Comparison of ENCODE assay signal across 7 mouse cellular contexts in the genomic region with DNA sequence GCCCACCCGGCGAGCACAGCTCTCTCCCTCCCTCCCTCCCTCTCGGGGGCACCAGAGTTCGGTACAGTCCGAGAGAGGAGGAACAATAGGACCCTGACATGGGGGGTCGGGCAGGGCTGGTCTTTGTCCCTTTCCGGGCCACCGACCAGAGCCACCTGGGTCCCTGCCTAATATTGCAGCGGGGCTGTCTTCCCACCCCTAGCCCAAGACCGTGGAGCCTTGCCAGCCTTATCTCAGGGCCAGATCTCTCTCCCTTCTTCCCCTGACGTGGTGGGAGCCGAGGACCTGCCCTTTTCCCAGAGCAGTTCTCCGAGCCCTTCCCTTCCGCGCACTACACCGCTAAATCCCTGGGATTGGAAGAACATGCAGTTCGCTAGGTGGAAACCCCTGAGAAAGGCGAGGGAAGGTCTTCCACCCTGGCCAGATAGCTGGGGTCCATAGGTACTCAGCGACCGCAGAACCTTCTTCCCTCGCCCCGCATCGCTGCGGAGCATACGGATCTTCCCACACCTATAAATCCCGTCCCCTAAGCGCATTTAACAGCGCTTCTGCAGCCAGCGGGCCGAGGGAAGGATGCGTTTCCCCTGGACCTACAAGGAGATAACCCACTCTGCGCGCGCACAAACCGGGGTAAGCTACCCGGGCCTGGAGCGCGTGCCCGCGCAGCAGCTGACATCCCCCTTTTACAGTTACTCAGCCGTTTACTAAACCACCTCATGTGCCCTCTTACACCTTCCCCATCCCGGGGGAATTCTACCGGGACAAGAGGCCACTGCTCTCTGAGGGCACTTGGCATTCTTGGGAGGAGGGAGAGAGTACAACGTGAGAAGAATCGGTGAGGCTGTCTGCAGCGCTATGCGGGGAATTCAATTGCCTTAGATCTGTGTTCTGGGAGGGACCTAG. TPM values are rescaled to one million over a fixed set of nuclear protein-coding genes. Genes with fewer than 3 reads are reported as not detected.
A peak's percentile ranks its signal among the peaks of the same experiment; 100 is the strongest.
DNase-seq lines count a peak whose midpoint lies in the region; ATAC-seq and TF ChIP-seq lines count a peak whose summit lies in the region.

No protein-coding gene starts in this region.

- peak overlapping the region; percentile 89 for H3K27ac ChIP-seq in forebrain, embryonic 15.5 days (replicated peaks)
- H3K27ac ChIP-seq in intestine, embryonic 14.5 days (ENCODE audit: low read depth): peak overlapping the region; percentile 52
- peak overlapping the region; percentile 76 for H3K27ac ChIP-seq in limb, embryonic 11.5 days (replicated peaks; ENCODE audit: low read depth, low read length)
- peak overlapping the region; percentile 95 for H3K27ac ChIP-seq in midbrain, embryonic 12.5 days (replicated peaks)
- H3K27ac ChIP-seq in stomach, postnatal 0 days (replicated peaks): peak overlapping the region; percentile 77

- no peaks in the 10 kb centered on the region for H3K27me3 ChIP-seq in forebrain, embryonic 15.5 days
- H3K27me3 ChIP-seq in intestine, embryonic 14.5 days (replicated peaks; ENCODE audit: control insufficient read depth, insufficient read depth, low read length): no peaks in the 10 kb centered on the region; the same call in 1 of the 2 replicates
- peaks cover 12% of the 10 kb centered on the region for H3K27me3 ChIP-seq in limb, embryonic 11.5 days (ENCODE audit: control insufficient read depth, insufficient read depth, low read length)
- peaks cover 5% of the 10 kb centered on the region; the same call in 1 of the 2 replicates for H3K27me3 ChIP-seq in midbrain, embryonic 12.5 days
- no peaks in the 10 kb centered on the region for H3K27me3 ChIP-seq in stomach, postnatal 0 days (ENCODE audit: control insufficient read depth, insufficient read depth, low read length)

- peak; percentile 53 for DNase-seq in NIH3T3 (ENCODE audit: low read depth)
- DNase-seq in intestine, embryonic 14.5 days (ENCODE audit: low spot score): peak; percentile 83
- peak; percentile 70 for DNase-seq in limb, embryonic 11.5 days (ENCODE audit: low spot score)
- DNase-seq in stomach, postnatal 0 days (ENCODE audit: low spot score): peak; percentile 56

- peaks cover 60% of the 10 kb centered on the region for H3K4me1 ChIP-seq in forebrain, embryonic 15.5 days
- peaks cover 46% of the 10 kb centered on the region for H3K4me1 ChIP-seq in intestine, embryonic 14.5 days (replicated peaks; ENCODE audit: control insufficient read depth, insufficient read depth, low read length)
- H3K4me1 ChIP-seq in limb, embryonic 11.5 days (ENCODE audit: control insufficient read depth, insufficient read depth, low read length): peaks cover 45% of the 10 kb centered on the region
- H3K4me1 ChIP-seq in midbrain, embryonic 12.5 days: peaks cover 65% of the 10 kb centered on the region
- H3K4me1 ChIP-seq in stomach, postnatal 0 days (replicated peaks; ENCODE audit: control insufficient read depth, insufficient read depth): peaks cover 16% of the 10 kb centered on the region; the same call in 1 of the 2 replicates

- H3K9ac ChIP-seq in forebrain, embryonic 15.5 days (replicated peaks): peak overlapping the region; percentile 61
- peak overlapping the region; percentile 64 for H3K9ac ChIP-seq in intestine, embryonic 14.5 days (ENCODE audit: low read length)
- peak overlapping the region; percentile 59 for H3K9ac ChIP-seq in limb, embryonic 11.5 days (ENCODE audit: low read length)
- peak overlapping the region; percentile 84 for H3K9ac ChIP-seq in midbrain, embryonic 12.5 days (replicated peaks)
- H3K9ac ChIP-seq in stomach, postnatal 0 days (ENCODE audit: low read length): peak overlapping the region; percentile 63

- H3K9me3 ChIP-seq in forebrain, embryonic 15.5 days: no peaks in the 10 kb centered on the region
- no peaks in the 10 kb centered on the region for H3K9me3 ChIP-seq in intestine, embryonic 14.5 days (ENCODE audit: control insufficient read depth, low read length)
- H3K9me3 ChIP-seq in limb, embryonic 11.5 days (ENCODE audit: control insufficient read depth, low read length): no peaks in the 10 kb centered on the region
- H3K9me3 ChIP-seq in midbrain, embryonic 12.5 days: no peaks in the 10 kb centered on the region
- no peaks in the 10 kb centered on the region for H3K9me3 ChIP-seq in stomach, postnatal 0 days (ENCODE audit: control insufficient read depth, low read length)

- peak; percentile 3; the same call in 1 of the 2 replicates for ATAC-seq in cerebellum, adult (ENCODE audit: insufficient number of reproducible peaks, low FRiP score, low TSS enrichment)
- no peak; the same call in none of the 2 replicates for ATAC-seq in forebrain, embryonic 15.5 days (replicated peaks)
- peak; percentile 44 for ATAC-seq in intestine, embryonic 14.5 days (replicated peaks; ENCODE audit: low FRiP score, low TSS enrichment, low read depth)
- peak; percentile 17; the same call in 1 of the 2 replicates for ATAC-seq in limb, embryonic 11.5 days (ENCODE audit: insufficient number of reproducible peaks, low FRiP score, low TSS enrichment, low read depth)
- ATAC-seq in midbrain, embryonic 12.5 days (ENCODE audit: low FRiP score, low read depth): 0 out of 2 replicates have a peak, but pooled peaks have one; percentile 0
- peak; percentile 4 for ATAC-seq in stomach, postnatal 0 days (ENCODE audit: low FRiP score, low TSS enrichment)

- H3K36me3 ChIP-seq in forebrain, embryonic 15.5 days: no peaks in the 10 kb centered on the region
- H3K36me3 ChIP-seq in intestine, embryonic 14.5 days (ENCODE audit: control insufficient read depth, insufficient read depth, low read length): no peaks in the 10 kb centered on the region
- no peaks in the 10 kb centered on the region for H3K36me3 ChIP-seq in limb, embryonic 11.5 days (ENCODE audit: control insufficient read depth, insufficient read depth, low read length)
- H3K36me3 ChIP-seq in midbrain, embryonic 12.5 days: no peaks in the 10 kb centered on the region
- no peaks in the 10 kb centered on the region for H3K36me3 ChIP-seq in stomach, postnatal 0 days (ENCODE audit: control insufficient read depth, insufficient read depth, low read length)

- H3K4me2 ChIP-seq in forebrain, embryonic 15.5 days (replicated peaks): peak overlapping the region; percentile 64
- peak overlapping the region; percentile 97 for H3K4me2 ChIP-seq in intestine, embryonic 14.5 days (ENCODE audit: low read length)
- peak overlapping the region; percentile 79 for H3K4me2 ChIP-seq in limb, embryonic 11.5 days (ENCODE audit: low read depth, severe bottlenecking)
- peak overlapping the region; percentile 99 for H3K4me2 ChIP-seq in midbrain, embryonic 12.5 days (replicated peaks)
- peak overlapping the region; percentile 99 for H3K4me2 ChIP-seq in stomach, postnatal 0 days (replicated peaks; ENCODE audit: low read depth)

- TF ChIP-seq EP300 in stomach, postnatal 0 days (optimal IDR thresholded peaks at IDR 0.05): no peak

- under 1% methylated on average over 46 of the region's 47 CpGs for WGBS in forebrain, embryonic 15.5 days
- under 1% methylated on average over 43 of the region's 47 CpGs for WGBS in intestine, embryonic 14.5 days
- WGBS in limb, embryonic 11.5 days: under 1% methylated on average over 45 of the region's 47 CpGs
- under 1% methylated on average over 44 of the region's 47 CpGs for WGBS in midbrain, embryonic 12.5 days
- WGBS in stomach, postnatal 0 days: 1% methylated on average over 46 of the region's 47 CpGs

- no peak for TF ChIP-seq CTCF in stomach, postnatal 0 days (IDR thresholded peaks at IDR 0.05; ENCODE audit: low read depth)

- H3K4me3 ChIP-seq in forebrain, embryonic 15.5 days: peak overlapping the region; percentile 80
- H3K4me3 ChIP-seq in intestine, embryonic 14.5 days (ENCODE audit: low read depth, low read length): peak overlapping the region; percentile 79
- peak overlapping the region; percentile 59 for H3K4me3 ChIP-seq in limb, embryonic 11.5 days (ENCODE audit: low read depth, low read length)
- H3K4me3 ChIP-seq in midbrain, embryonic 12.5 days: peak overlapping the region; percentile 86
- peak overlapping the region; percentile 66 for H3K4me3 ChIP-seq in stomach, postnatal 0 days (ENCODE audit: low read depth, low read length)

RNA-seq across cellular contexts. Expression of a gene that starts 0.9 kb away (rescaled TPM):
- 14.3 and 16.3 TPM in 2 replicates for polyA plus RNA-seq in forebrain, embryonic 15.5 days (2015; fragmentation: Nextera tagmentation; extraction: Ambion mirVana)
- polyA plus RNA-seq in intestine, embryonic 14.5 days (2014; fragmentation: Nextera tagmentation; extraction: Ambion mirVana): 10.9 and 11.2 TPM in 2 replicates
- polyA plus RNA-seq in limb, embryonic 11.5 days (2014; fragmentation: Nextera tagmentation; extraction: Ambion mirVana): 7.2 and 7.3 TPM in 2 replicates
- 17.0 and 21.6 TPM in 2 replicates for polyA plus RNA-seq in midbrain, embryonic 12.5 days (2016; fragmentation: Nextera tagmentation; extraction: Ambion mirVana)
- 6.7 and 7.0 TPM in 2 replicates for polyA plus RNA-seq in stomach, postnatal 0 days (2015; fragmentation: Nextera tagmentation; extraction: Ambion mirVana)

RNA-seq across cellular contexts. Expression of a gene that starts 29.9 kb away (rescaled TPM):
- 1.8 and 1.9 TPM in 2 replicates for polyA plus RNA-seq in forebrain, embryonic 15.5 days (2015; fragmentation: Nextera tagmentation; extraction: Ambion mirVana)
- polyA plus RNA-seq in intestine, embryonic 14.5 days (2014; fragmentation: Nextera tagmentation; extraction: Ambion mirVana): 0.28 and 0.67 TPM in 2 replicates
- 0.09 and 0.32 TPM in 2 replicates for polyA plus RNA-seq in limb, embryonic 11.5 days (2014; fragmentation: Nextera tagmentation; extraction: Ambion mirVana)
- 5.0 and 6.2 TPM in 2 replicates for polyA plus RNA-seq in midbrain, embryonic 12.5 days (2016; fragmentation: Nextera tagmentation; extraction: Ambion mirVana)
- 0.23 and 0.24 TPM in 2 replicates for polyA plus RNA-seq in stomach, postnatal 0 days (2015; fragmentation: Nextera tagmentation; extraction: Ambion mirVana)

RNA-seq across cellular contexts. Expression of a gene that starts 58.0 kb away (rescaled TPM):
- 19.8 and 22.6 TPM in 2 replicates for polyA plus RNA-seq in forebrain, embryonic 15.5 days (2015; fragmentation: Nextera tagmentation; extraction: Ambion mirVana)
- polyA plus RNA-seq in intestine, embryonic 14.5 days (2014; fragmentation: Nextera tagmentation; extraction: Ambion mirVana): 4.7 and 5.1 TPM in 2 replicates
- 1.4 and 1.8 TPM in 2 replicates for polyA plus RNA-seq in limb, embryonic 11.5 days (2014; fragmentation: Nextera tagmentation; extraction: Ambion mirVana)
- 21.8 and 24.1 TPM in 2 replicates for polyA plus RNA-seq in midbrain, embryonic 12.5 days (2016; fragmentation: Nextera tagmentation; extraction: Ambion mirVana)
- 1.3 and 2.1 TPM in 2 replicates for polyA plus RNA-seq in stomach, postnatal 0 days (2015; fragmentation: Nextera tagmentation; extraction: Ambion mirVana)
